Mouse (Mus musculus): ENCODE measurements around the gene Sec14l5. TPM values are rescaled to one million over a fixed set of nuclear protein-coding genes. Genes with fewer than 3 reads are reported as not detected.
A peak's percentile ranks its signal among the peaks of the same experiment; 100 is the strongest.

The Sec14l5 gene
- polyA plus RNA-seq, 1 experiment = not detected

DNA sequence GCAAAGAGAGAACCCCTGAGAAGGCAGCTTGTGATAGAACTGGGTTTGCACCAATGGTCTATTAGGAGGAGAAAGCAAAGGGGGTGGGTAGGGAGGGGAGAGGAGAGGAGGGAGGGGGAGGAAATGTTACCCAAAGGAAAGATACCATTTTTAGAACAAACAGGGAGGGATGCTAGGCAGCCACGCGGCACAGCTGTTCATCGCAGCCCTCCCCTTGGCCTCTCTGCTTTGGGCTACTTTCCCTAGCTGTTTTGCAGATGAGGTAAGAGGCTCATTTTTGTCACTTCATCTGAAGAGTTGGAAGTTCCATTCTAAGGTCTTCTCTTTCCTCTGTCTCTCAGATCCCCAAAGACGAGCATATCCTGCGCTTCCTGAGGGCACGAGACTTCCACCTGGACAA is 25.7 kb downstream of the Sec14l5 start:
- peaks cover 48% of the 10 kb centered on the region for H3K4me1 ChIP-seq
- TF ChIP-seq GATA1 (IDR thresholded peaks at IDR 0.05; ENCODE audit: borderline replicate concordance, low read length) = no peak
- TF ChIP-seq FLI1 (IDR thresholded peaks at IDR 0.05; ENCODE audit: low read length) = no peak
- H3K9me3 ChIP-seq = peaks cover 21% of the 10 kb centered on the region
- H3K4me3 ChIP-seq (replicated peaks) = no peak overlapping the region
- H3K36me3 ChIP-seq (replicated peaks; ENCODE audit: low read length) = no peaks in the 10 kb centered on the region
- H3K27me3 ChIP-seq (replicated peaks) = peaks cover 14% of the 10 kb centered on the region

DNA sequence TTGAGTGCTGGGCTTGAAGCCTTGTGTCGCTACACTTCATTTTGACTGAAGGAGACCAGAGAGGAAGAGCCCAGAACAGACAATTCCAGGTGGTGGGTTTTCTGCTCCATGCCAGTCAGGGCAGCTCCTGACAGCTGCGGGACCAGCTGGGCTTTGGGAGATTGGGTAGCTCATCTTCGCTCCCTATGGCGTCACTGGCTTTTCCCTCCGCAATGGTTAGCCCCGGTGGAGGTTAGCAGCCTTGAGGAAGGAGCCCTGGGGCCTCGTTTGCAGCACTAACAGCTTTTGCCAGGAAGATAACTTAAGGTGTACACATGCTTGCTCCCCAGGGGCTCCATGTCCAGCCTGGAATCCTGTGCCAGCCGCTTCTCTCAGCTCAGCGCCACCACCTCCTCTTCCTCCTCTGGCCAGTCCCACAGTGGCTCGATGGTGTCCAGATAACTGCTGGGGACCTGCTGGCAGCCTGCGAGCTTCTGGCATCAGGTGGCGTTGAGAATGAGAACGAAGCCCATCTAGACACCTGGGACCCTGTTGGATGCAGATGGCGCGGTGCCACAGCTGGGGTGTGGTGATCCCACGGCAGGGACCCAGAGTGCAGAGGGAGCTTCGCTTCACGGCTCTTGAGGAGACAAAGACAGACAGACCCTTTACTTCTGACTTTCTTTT is 36.5 kb downstream of the Sec14l5 start:
- Histone ChIP-seq H3K9me3 (peaks cover 6% of the 10 kb centered on the region), H3K36me3 (replicated peaks; ENCODE audit: low read length) (no peaks in the 10 kb centered on the region), H3K4me3 (replicated peaks) (no peak overlapping the region), H3K4me1 (peaks cover 11% of the 10 kb centered on the region), H3K27me3 (replicated peaks) (peaks cover 47% of the 10 kb centered on the region)
- TF ChIP-seq FLI1 (IDR thresholded peaks at IDR 0.05; ENCODE audit: low read length) (no peak), GATA1 (IDR thresholded peaks at IDR 0.05; ENCODE audit: borderline replicate concordance, low read length) (no peak)

DNA sequence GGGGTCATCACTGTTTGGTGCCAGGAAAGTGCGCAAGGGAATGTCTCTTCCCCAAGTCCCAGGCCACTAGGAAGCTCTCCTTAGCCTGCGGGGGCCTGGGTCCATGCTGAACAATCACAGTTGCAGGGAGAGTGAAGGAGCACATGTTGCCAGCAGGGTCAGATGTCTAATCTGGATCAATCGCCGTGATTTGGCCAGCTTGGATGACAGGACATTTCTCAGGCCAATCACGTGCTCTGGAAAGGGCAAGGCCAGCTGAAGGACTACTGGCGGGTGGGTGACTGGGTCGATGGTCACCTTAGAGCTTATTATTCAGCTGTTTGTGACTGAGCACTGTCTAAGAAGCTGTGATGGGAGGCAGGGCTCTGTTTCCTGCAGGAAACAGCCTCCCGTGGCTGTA is 37.2 kb downstream of the Sec14l5 start:
- peaks cover 11% of the 10 kb centered on the region for H3K4me1 ChIP-seq
- TF ChIP-seq GATA1 (IDR thresholded peaks at IDR 0.05; ENCODE audit: borderline replicate concordance, low read length) (no peak), FLI1 (IDR thresholded peaks at IDR 0.05; ENCODE audit: low read length) (no peak)
- H3K27me3 ChIP-seq (replicated peaks) = peaks cover 48% of the 10 kb centered on the region
- H3K9me3 ChIP-seq = no peaks in the 10 kb centered on the region
- H3K36me3 ChIP-seq (replicated peaks; ENCODE audit: low read length) = no peaks in the 10 kb centered on the region
- no peak overlapping the region for H3K4me3 ChIP-seq (replicated peaks)

DNA sequence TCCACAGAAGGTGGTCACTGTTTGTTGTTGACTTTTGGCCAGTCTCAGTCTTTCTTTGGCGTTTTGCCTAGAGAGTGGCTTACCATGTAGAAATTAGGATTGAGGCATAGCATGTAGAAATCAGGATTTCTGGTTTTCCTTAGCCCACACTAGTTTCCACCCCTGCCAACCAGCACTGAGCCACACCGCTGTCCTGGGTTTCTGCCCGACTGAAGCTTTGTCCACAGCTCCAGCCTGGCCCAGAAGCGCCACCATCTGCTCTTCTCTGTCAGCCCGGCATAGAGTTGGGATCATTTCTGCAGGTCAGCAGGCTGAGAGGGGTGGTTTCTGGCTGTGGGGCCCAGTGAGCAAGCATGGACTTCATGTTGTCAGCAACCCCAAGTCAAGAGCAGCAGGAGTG is 38.0 kb downstream of the Sec14l5 start:
- Histone ChIP-seq H3K9me3 (no peaks in the 10 kb centered on the region), H3K27me3 (replicated peaks) (peaks cover 56% of the 10 kb centered on the region), H3K4me1 (peaks cover 11% of the 10 kb centered on the region), H3K4me3 (replicated peaks) (no peak overlapping the region), H3K36me3 (replicated peaks; ENCODE audit: low read length) (no peaks in the 10 kb centered on the region)
- TF ChIP-seq GATA1 (IDR thresholded peaks at IDR 0.05; ENCODE audit: borderline replicate concordance, low read length) (no peak), FLI1 (IDR thresholded peaks at IDR 0.05; ENCODE audit: low read length) (no peak)

DNA sequence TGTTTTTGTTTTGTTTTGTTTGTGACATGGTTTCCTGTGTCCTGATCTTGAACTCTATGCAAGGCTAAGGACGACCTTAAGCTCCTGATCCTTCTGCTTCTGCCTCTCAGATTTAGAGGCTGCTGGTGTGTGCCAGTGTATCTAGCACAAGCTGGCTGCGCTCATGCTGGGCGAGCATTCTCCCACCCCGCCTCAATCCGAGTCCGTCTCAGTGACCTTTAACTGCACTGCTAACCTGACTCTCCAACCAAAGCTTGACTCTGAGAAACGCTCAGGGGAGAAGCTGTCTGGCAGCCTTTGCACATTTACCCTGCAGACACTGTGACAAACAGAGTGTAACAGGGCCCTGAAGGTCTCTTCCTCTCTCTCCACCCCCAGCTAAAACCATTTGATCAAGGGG is 38.8 kb downstream of the Sec14l5 start:
- Histone ChIP-seq H3K4me1 (peaks cover 11% of the 10 kb centered on the region), H3K9me3 (no peaks in the 10 kb centered on the region), H3K36me3 (replicated peaks; ENCODE audit: low read length) (no peaks in the 10 kb centered on the region), H3K27me3 (replicated peaks) (peaks cover 52% of the 10 kb centered on the region), H3K4me3 (replicated peaks) (no peak overlapping the region)
- no peak for TF ChIP-seq GATA1 (IDR thresholded peaks at IDR 0.05; ENCODE audit: borderline replicate concordance, low read length)
- TF ChIP-seq FLI1 (IDR thresholded peaks at IDR 0.05; ENCODE audit: low read length) = no peak

DNA sequence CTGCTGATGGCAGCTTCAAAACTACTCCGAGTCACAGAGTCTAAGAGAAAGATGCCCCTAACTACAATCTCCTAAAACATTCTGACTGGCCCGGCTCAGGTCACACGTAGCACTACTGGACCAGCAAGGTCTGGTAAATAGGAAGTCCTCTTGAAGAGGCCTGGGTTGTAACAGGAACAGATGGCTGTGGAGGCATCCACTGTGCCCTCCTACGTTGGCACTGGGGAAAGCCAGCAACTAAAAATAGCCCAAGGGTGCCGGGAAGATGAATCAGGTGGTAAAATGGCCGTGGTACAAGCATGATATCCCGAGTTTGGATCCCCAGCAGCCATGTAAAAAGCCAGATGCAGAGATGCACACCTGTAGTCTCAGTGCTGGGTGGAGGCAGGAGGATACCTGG is 39.3 kb downstream of the Sec14l5 start:
- no peak for TF ChIP-seq FLI1 (IDR thresholded peaks at IDR 0.05; ENCODE audit: low read length)
- no peak for TF ChIP-seq GATA1 (IDR thresholded peaks at IDR 0.05; ENCODE audit: borderline replicate concordance, low read length)
- Histone ChIP-seq H3K9me3 (no peaks in the 10 kb centered on the region), H3K4me1 (peaks cover 11% of the 10 kb centered on the region)

DNA sequence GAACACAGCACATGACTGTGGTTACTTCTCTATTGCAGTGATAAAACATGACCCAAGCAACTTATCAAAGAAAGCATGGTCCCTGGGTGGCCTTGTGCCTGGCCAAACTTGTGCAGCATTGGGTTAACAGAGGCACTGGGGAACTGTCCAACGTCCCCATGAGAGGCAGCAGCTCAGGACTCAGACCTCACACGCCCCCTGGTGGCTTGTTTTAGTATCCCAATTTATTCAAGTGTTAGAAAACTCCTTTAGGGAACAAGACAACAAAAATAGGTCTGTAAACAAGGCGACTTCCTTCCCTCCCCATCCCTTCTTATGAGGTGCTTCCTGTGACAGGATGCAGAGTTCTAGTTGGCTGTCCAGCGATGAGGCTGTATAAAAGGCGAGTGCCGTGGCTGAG is 48.2 kb downstream of the Sec14l5 start:
- TF ChIP-seq GATA1 (IDR thresholded peaks at IDR 0.05; ENCODE audit: borderline replicate concordance, low read length) = no peak
- peaks cover 50% of the 10 kb centered on the region for H3K36me3 ChIP-seq (replicated peaks; ENCODE audit: low read length)
- peaks cover 7% of the 10 kb centered on the region for H3K27me3 ChIP-seq (replicated peaks)
- H3K9me3 ChIP-seq = peaks cover 7% of the 10 kb centered on the region
- peaks cover 10% of the 10 kb centered on the region for H3K4me1 ChIP-seq
- no peak overlapping the region for H3K4me3 ChIP-seq (replicated peaks)

More for the DNA sequence above, 39.3 kb downstream of the Sec14l5 start:
- H3K36me3 ChIP-seq (replicated peaks; ENCODE audit: low read length) = no peaks in the 10 kb centered on the region
- peaks cover 50% of the 10 kb centered on the region for H3K27me3 ChIP-seq (replicated peaks)
- H3K4me3 ChIP-seq (replicated peaks) = no peak overlapping the region

DNA sequence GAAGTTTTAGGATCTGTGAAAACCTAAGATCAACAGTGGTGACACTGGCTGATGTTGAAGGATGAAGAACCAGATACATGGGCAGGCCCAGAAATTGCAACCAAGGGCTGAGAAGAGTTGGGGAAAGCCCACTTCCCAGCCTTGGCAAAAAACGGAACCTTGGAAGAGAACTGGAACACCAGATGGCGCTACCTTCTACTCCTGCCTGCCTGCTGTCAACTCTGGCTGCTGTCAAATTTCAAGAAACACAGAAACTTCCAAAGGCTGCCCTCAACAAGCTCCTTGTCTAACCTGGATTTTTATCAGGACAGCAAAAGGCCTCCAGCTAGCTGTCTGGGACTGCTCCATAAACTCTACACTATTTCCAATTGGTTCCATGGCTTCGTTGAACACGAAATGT is 55.8 kb downstream of the Sec14l5 start:
- no peaks in the 10 kb centered on the region for H3K27me3 ChIP-seq (replicated peaks)
- TF ChIP-seq GATA1 (IDR thresholded peaks at IDR 0.05; ENCODE audit: borderline replicate concordance, low read length) (no peak), FLI1 (IDR thresholded peaks at IDR 0.05; ENCODE audit: low read length) (no peak)
- H3K4me3 ChIP-seq (replicated peaks) = peak overlapping the region; percentile 99
- H3K9me3 ChIP-seq = no peaks in the 10 kb centered on the region
- peaks cover 43% of the 10 kb centered on the region for H3K36me3 ChIP-seq (replicated peaks; ENCODE audit: low read length)
- peaks cover 38% of the 10 kb centered on the region for H3K4me1 ChIP-seq

DNA sequence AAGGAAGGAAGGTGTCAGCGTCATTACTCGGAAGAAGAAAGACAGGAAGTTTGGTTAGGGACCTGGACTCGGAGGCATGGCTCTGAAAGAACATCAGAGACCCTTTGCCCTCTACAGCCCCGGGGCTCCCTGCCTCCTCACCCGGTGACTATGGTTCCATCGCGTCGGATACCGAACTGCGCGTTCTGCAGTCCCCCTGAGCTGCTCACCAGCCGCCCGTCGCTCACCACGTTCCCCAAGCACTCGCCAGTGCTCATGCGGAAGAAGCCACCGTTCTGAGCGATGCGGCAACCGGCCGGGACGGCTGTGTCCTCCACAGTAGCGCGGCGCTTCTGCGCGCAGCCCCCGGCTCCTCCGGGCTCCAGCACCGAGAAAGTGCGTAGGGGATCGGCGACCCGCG is 56.3 kb downstream of the Sec14l5 start:
- peak overlapping the region; percentile 99 for H3K4me3 ChIP-seq (replicated peaks)
- H3K9me3 ChIP-seq = no peaks in the 10 kb centered on the region
- no peaks in the 10 kb centered on the region for H3K27me3 ChIP-seq (replicated peaks)
- peaks cover 38% of the 10 kb centered on the region for H3K36me3 ChIP-seq (replicated peaks; ENCODE audit: low read length)
- peaks cover 40% of the 10 kb centered on the region for H3K4me1 ChIP-seq
- TF ChIP-seq FLI1 (IDR thresholded peaks at IDR 0.05; ENCODE audit: low read length) (no peak), GATA1 (IDR thresholded peaks at IDR 0.05; ENCODE audit: borderline replicate concordance, low read length) (no peak)

DNA sequence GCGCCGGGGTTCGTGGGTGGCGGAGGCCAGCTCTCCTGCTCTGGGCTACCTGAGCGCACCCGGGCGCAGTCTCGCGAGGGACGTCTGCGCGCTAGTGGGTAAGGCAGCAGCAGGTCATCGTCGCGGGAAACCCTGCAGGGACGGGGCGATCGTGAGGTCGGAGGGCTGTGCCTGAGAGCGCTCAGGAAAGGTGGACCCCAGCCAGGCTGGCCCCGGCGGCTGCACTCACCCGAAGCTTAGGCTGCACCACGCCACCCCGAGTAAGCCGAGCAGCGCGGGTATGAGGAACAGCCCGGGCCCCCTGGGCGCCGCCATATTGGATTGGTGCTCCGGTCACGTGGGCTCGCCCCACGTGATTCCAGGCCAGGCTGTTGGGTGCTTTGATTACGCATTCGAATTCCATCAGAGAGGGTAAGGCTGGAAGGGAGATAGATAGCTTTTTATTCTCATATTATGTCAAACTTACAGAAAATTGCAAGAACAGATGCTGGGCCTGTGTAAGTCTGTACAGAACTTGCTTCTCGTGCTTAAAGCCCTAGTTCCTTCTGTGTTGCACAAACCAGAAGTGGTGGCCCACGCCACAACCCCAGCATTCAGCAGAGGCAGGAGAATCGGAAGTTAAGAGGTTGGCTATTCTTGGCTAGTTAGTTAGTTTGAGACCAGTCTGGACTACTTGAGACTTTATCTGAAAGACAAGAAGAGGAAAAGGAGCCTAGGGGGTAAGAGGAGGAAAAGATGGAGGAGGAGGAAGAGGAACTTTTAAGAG is 56.9 kb downstream of the Sec14l5 start, which contains the start of gene Nagpa:
TSS of gene Nagpa (minus strand) at position 345 of the 766 bp plus-strand sequence.
- H3K4me3 ChIP-seq (replicated peaks) = peak within 1 kb of the TSS; percentile 99
- TF ChIP-seq GATA1 (IDR thresholded peaks at IDR 0.05; ENCODE audit: borderline replicate concordance, low read length) = no peak
- no peak for TF ChIP-seq FLI1 (IDR thresholded peaks at IDR 0.05; ENCODE audit: low read length)
- peaks cover 46% of the 10 kb centered on the region for H3K4me1 ChIP-seq
- H3K27me3 ChIP-seq (replicated peaks) = no peaks in the 10 kb centered on the region
- H3K9me3 ChIP-seq = no peaks in the 10 kb centered on the region
- H3K36me3 ChIP-seq (replicated peaks; ENCODE audit: low read length) = peaks cover 31% of the 10 kb centered on the region
